Mouse (Mus musculus) myocyte (in vitro differentiated cells): ENCODE results near the gene Tub. TPM values are rescaled to one million over a fixed set of nuclear protein-coding genes. Genes with fewer than 3 reads are reported as not detected.

Source experiments
- H3K27me3 ChIP-seq: one replicate; pipeline ENCODE4 v1.6.1; 2011; ENCODE audit not compliant: control insufficient read depth, insufficient read depth, insufficient read length
- H3K36me3 ChIP-seq: one replicate; pipeline ENCODE4 v1.6.1; 2011; ENCODE audit not compliant: control insufficient read depth, insufficient read depth
- H3K4me2 ChIP-seq: one replicate; pipeline ENCODE4 v1.6.1; 2011; ENCODE audit warnings: low read depth, control low read depth
- H3K4me3 ChIP-seq: one replicate; pipeline ENCODE4 v1.5.1; 2011; ENCODE audit warnings: mild to moderate bottlenecking, control low read depth, moderate library complexity
- H3K79me2 ChIP-seq: one replicate; pipeline ENCODE4 v1.6.1; 2011; ENCODE audit not compliant: control insufficient read depth, insufficient read depth
- H3ac ChIP-seq: one replicate; pipeline ENCODE4 v1.6.1; 2011; ENCODE audit not compliant: control insufficient read depth, insufficient read length
- CEBPB ChIP-seq: IDR thresholded peaks from 2 replicates; pipeline ENCODE4 v1.6.1; 2011; ENCODE audit warnings: mild to moderate bottlenecking, moderate library complexity; ENCODE audit not compliant: poor library complexity, insufficient read depth, severe bottlenecking
- E2F4 ChIP-seq: IDR thresholded peaks from one replicate; pipeline ENCODE4 v1.6.1; 2011; ENCODE audit warnings: mild to moderate bottlenecking, control low read depth, moderate library complexity; ENCODE audit not compliant: insufficient read depth
- MAX ChIP-seq: IDR thresholded peaks from one replicate; pipeline ENCODE4 v1.6.1; 2011; ENCODE audit warnings: low read depth, mild to moderate bottlenecking, control low read depth
- MYOD1 ChIP-seq, 3 experiments: IDR thresholded peaks; one replicate each; pipeline ENCODE4 v1.6.1; 2011; ENCODE audit warnings: control low read depth in 2 of 3, low read depth in 2 of 3, mild to moderate bottlenecking in 2 of 3, moderate library complexity in 1 of 3; ENCODE audit not compliant: insufficient read length in 2 of 3, control insufficient read depth in 1 of 3
- MYOG ChIP-seq, 3 experiments: IDR thresholded peaks; one replicate each; pipeline ENCODE4 v1.6.1; 2011; ENCODE audit warnings: control low read depth in 2 of 3, low read depth in 2 of 3, mild to moderate bottlenecking in 2 of 3; ENCODE audit not compliant: insufficient read length in 2 of 3, control insufficient read depth in 1 of 3, insufficient read depth in 1 of 3
- POLR2A ChIP-seq: IDR thresholded peaks from one replicate; pipeline ENCODE4 v1.6.1; 2011; ENCODE audit warnings: low read depth, mild to moderate bottlenecking, control low read depth, moderate library complexity; ENCODE audit not compliant: insufficient read length
- POLR2AphosphoS2 ChIP-seq: IDR thresholded peaks from one replicate; pipeline ENCODE4 v1.6.1; 2011; ENCODE audit warnings: low read depth, control low read depth; ENCODE audit not compliant: insufficient read length
- REST ChIP-seq: IDR thresholded peaks from one replicate; pipeline ENCODE4 v1.6.1; 2011; ENCODE audit warnings: mild to moderate bottlenecking, control low read depth, moderate library complexity; ENCODE audit not compliant: insufficient read depth, insufficient read length
- SRF ChIP-seq: IDR thresholded peaks from one replicate; pipeline ENCODE4 v1.6.1; 2011; ENCODE audit warnings: low read depth; ENCODE audit not compliant: control insufficient read depth, insufficient read length
- TCF12 ChIP-seq: IDR thresholded peaks from one replicate; pipeline ENCODE4 v1.6.1; 2011; ENCODE audit warnings: mild to moderate bottlenecking, control low read depth; ENCODE audit not compliant: poor library complexity, insufficient read depth, severe bottlenecking
- TCF3 ChIP-seq: IDR thresholded peaks from one replicate; pipeline ENCODE4 v1.6.1; 2011; ENCODE audit warnings: low read depth, control low read depth; ENCODE audit not compliant: insufficient read length
- USF1 ChIP-seq: IDR thresholded peaks from one replicate; pipeline ENCODE4 v1.6.1; 2011; ENCODE audit warnings: low read depth, mild to moderate bottlenecking, control low read depth, moderate library complexity
- polyA plus RNA-seq: library from polyadenylated mRNA; unstranded; fragments of >200 nt; fragmentation: generic; extraction: Trizol; gene quantifications from one replicate; pipeline ENCODE4 v1.2.1, GENCODE M21; 2012; ENCODE audit warnings: missing spikeins

The Tub gene
- polyA plus RNA-seq, 1 experiment = not detected

- no peak for TF ChIP-seq E2F4
- TF ChIP-seq TCF12 = no peak
- TF ChIP-seq MAX = no peak
- no peak for TF ChIP-seq SRF
- no peak for TF ChIP-seq POLR2AphosphoS2
- no peak for TF ChIP-seq CEBPB
- TF ChIP-seq USF1 = no peak
- TF ChIP-seq REST = no peak
- TF ChIP-seq TCF3 = no peak
- no peak for TF ChIP-seq MYOD1 (IDR thresholded peaks at IDR 0.05; ENCODE audit: control insufficient read depth in 1 of 3, insufficient read length in 2 of 3, low read depth in 2 of 3)
- no peak for TF ChIP-seq POLR2A
- TF ChIP-seq MYOG (IDR thresholded peaks at IDR 0.05; ENCODE audit: control insufficient read depth in 1 of 3, insufficient read depth in 1 of 3, insufficient read length in 2 of 3, low read depth in 2 of 3) = no peak
- Histone ChIP-seq H3K36me3 (no peaks in the 10 kb centered on the region), H3K79me2 (no peaks in the 10 kb centered on the region), H3K27me3 (no peaks in the 10 kb centered on the region), H3K4me3 (no peak overlapping the region), H3K4me2 (no peak overlapping the region), H3ac (no peak overlapping the region)
Measured at GRCm38 (mm10) chr7:108972273-108972672, 22.1 kb downstream of the Tub start.

- no peak for TF ChIP-seq MYOD1 (IDR thresholded peaks at IDR 0.05; ENCODE audit: control insufficient read depth in 1 of 3, insufficient read length in 2 of 3, low read depth in 2 of 3)
- TF ChIP-seq CEBPB = no peak
- TF ChIP-seq POLR2A = no peak
- no peak for TF ChIP-seq POLR2AphosphoS2
- TF ChIP-seq MYOG (IDR thresholded peaks at IDR 0.05; ENCODE audit: control insufficient read depth in 1 of 3, insufficient read depth in 1 of 3, insufficient read length in 2 of 3, low read depth in 2 of 3) = no peak
- TF ChIP-seq TCF12 = no peak
- TF ChIP-seq SRF = no peak
- TF ChIP-seq TCF3 = no peak
- TF ChIP-seq USF1 = no peak
- TF ChIP-seq E2F4 = no peak
- TF ChIP-seq MAX = no peak
- no peak for TF ChIP-seq REST
Measured at GRCm38 (mm10) chr7:108985934-108986708, 36.0 kb downstream of the Tub start.

GRCm38 (mm10) chr7:108991207-108991606 lies 41.1 kb downstream of the Tub start:
- Histone ChIP-seq H3K36me3 (no peaks in the 10 kb centered on the region), H3K4me2 (no peak overlapping the region), H3ac (no peak overlapping the region), H3K27me3 (no peaks in the 10 kb centered on the region), H3K79me2 (no peaks in the 10 kb centered on the region), H3K4me3 (no peak overlapping the region)
- TF ChIP-seq REST = no peak
- no peak for TF ChIP-seq TCF12
- TF ChIP-seq POLR2AphosphoS2 = no peak
- no peak for TF ChIP-seq SRF
- TF ChIP-seq USF1 = no peak
- no peak for TF ChIP-seq MAX
- TF ChIP-seq TCF3 = no peak
- TF ChIP-seq POLR2A = no peak

More at GRCm38 (mm10) chr7:108985934-108986708, 36.0 kb downstream of the Tub start:
- H3K79me2 ChIP-seq = no peaks in the 10 kb centered on the region
- no peaks in the 10 kb centered on the region for H3K27me3 ChIP-seq
- H3K36me3 ChIP-seq = no peaks in the 10 kb centered on the region
- no peak overlapping the region for H3K4me2 ChIP-seq
- no peak overlapping the region for H3ac ChIP-seq
- H3K4me3 ChIP-seq = no peak overlapping the region

GRCm38 (mm10) chr7:108993230-108993629 lies 43.1 kb downstream of the Tub start:
- H3K4me2 ChIP-seq = no peak overlapping the region
- no peaks in the 10 kb centered on the region for H3K36me3 ChIP-seq
- no peak overlapping the region for H3ac ChIP-seq
- TF ChIP-seq POLR2A (no peak), SRF (no peak), MYOD1 (IDR thresholded peaks at IDR 0.05; ENCODE audit: control insufficient read depth in 1 of 3, insufficient read length in 2 of 3, low read depth in 2 of 3) (no peak), POLR2AphosphoS2 (no peak), MAX (no peak), CEBPB (no peak), TCF12 (no peak), MYOG (IDR thresholded peaks at IDR 0.05; ENCODE audit: control insufficient read depth in 1 of 3, insufficient read depth in 1 of 3, insufficient read length in 2 of 3, low read depth in 2 of 3) (no peak), TCF3 (no peak), USF1 (no peak), REST (no peak), E2F4 (no peak)
- H3K4me3 ChIP-seq = no peak overlapping the region
- no peaks in the 10 kb centered on the region for H3K27me3 ChIP-seq
- H3K79me2 ChIP-seq = no peaks in the 10 kb centered on the region
